Mouse (Mus musculus) embryonic facial prominence, embryonic 13.5 days (tissue): ENCODE data around the gene Ulk4. TPM values are rescaled to one million over a fixed set of nuclear protein-coding genes. Genes with fewer than 3 reads are reported as not detected.
"Not testable (repeated sequence)": the region's sequence is repeated elsewhere in the genome, so short reads cannot be mapped to it uniquely, and the experiment has no call there.

ENCODE experiments used
- ATAC-seq: fragments of 200-750 bp; cut with Nextera tagmentation; 2 replicates; pipeline ENCODE4 v1.8.0; 2017; ENCODE audit warnings: low read depth; ENCODE audit not compliant: insufficient number of reproducible peaks, insufficient read depth, low FRiP score, low TSS enrichment
- H3K27ac ChIP-seq: fragments of 300-500 bp; sonication (generic); 2 replicates; pipeline ENCODE4 v1.5.1; 2015; ENCODE audit warnings: moderate library complexity, mild to moderate bottlenecking, inconsistent platforms
- H3K27me3 ChIP-seq: fragments of 300-500 bp; sonication (generic); 2 replicates; pipeline ENCODE4 v1.6.1; 2015; ENCODE audit warnings: mild to moderate bottlenecking, inconsistent platforms
- H3K36me3 ChIP-seq: fragments of 300-500 bp; sonication (generic); 2 replicates; pipeline ENCODE4 v1.6.1; 2015; ENCODE audit warnings: mild to moderate bottlenecking, inconsistent platforms
- H3K4me1 ChIP-seq: fragments of 300-500 bp; sonication (generic); 2 replicates; pipeline ENCODE4 v1.6.1; 2015; ENCODE audit warnings: inconsistent platforms
- H3K4me2 ChIP-seq: fragments of 300-500 bp; sonication (generic); 2 replicates; pipeline ENCODE4 v1.6.1; 2015; ENCODE audit warnings: moderate library complexity, mild to moderate bottlenecking, inconsistent platforms
- H3K4me3 ChIP-seq: fragments of 300-500 bp; sonication (generic); 2 replicates; pipeline ENCODE4 v1.5.1; 2015; ENCODE audit warnings: mild to moderate bottlenecking, inconsistent platforms
- H3K9ac ChIP-seq: fragments of 300-500 bp; sonication (generic); 2 replicates; pipeline ENCODE4 v1.6.1; 2015; ENCODE audit warnings: mild to moderate bottlenecking, inconsistent platforms
- H3K9me3 ChIP-seq: fragments of 300-500 bp; sonication (generic); 2 replicates; pipeline ENCODE4 v1.6.1; 2016; ENCODE audit warnings: inconsistent platforms
- WGBS: fragments of 180-500 bp; shearing (Covaris S2); methylation state at CpG from one replicate; pipeline ENCODE4 v1.1.7; 2015; ENCODE audit warnings: mixed read lengths; 5-methylcytosine and 5-hydroxymethylcytosine counted together
- polyA plus RNA-seq: library from polyadenylated mRNA; unstranded; fragments of >200 nt; fragmentation: Nextera tagmentation; extraction: Ambion mirVana; gene quantifications from 2 replicates; pipeline ENCODE4 v1.2.1, GENCODE M21; 2015

The Ulk4 gene
- polyA plus RNA-seq, 1 experiment from 2014 or later: 213 TPM

GRCm38 (mm10) chr9:120929081-120929480 lies 347.9 kb downstream of the Ulk4 start, which contains the start of gene Ctnnb1:
TSS of gene Ctnnb1 (plus strand) at chr9:120929216.
- no peak within 1 kb of the TSS for H3K4me2 ChIP-seq
- H3K4me3 ChIP-seq: no peak within 1 kb of the TSS
- WGBS: 73% methylated on average over 11 of the region's 11 CpGs
- no peaks in the 10 kb centered on the region for H3K9me3 ChIP-seq
- H3K36me3 ChIP-seq: no peaks in the 10 kb centered on the region
- ATAC-seq: no peak
- H3K27me3 ChIP-seq: no peaks in the 10 kb centered on the region
- no peak within 1 kb of the TSS for H3K27ac ChIP-seq
- peaks cover 7% of the 10 kb centered on the region; the same call in 1 of the 2 replicates for H3K4me1 ChIP-seq
- H3K9ac ChIP-seq: no peak within 1 kb of the TSS

- Histone ChIP-seq H3K9me3 (no peaks in the 10 kb centered on the region), H3K27me3 (no peaks in the 10 kb centered on the region), H3K4me1 (no peaks in the 10 kb centered on the region), H3K9ac (no peak overlapping the region), H3K36me3 (no peaks in the 10 kb centered on the region), H3K4me2 (no peak overlapping the region), H3K4me3 (no peak overlapping the region), H3K27ac (no peak overlapping the region)
- WGBS: 25% methylated on average over 9 of the region's 9 CpGs
- ATAC-seq: no peak
Measured at GRCm38 (mm10) chr9:120926939-120927606, 349.9 kb downstream of the Ulk4 start.

- WGBS: 66% methylated on average over 1 of the region's 1 CpGs
- Histone ChIP-seq H3K4me2 (no peak overlapping the region), H3K4me3 (no peak overlapping the region), H3K27ac (no peak overlapping the region), H3K27me3 (no peaks in the 10 kb centered on the region), H3K9me3 (no peaks in the 10 kb centered on the region), H3K36me3 (no peaks in the 10 kb centered on the region), H3K4me1 (no peaks in the 10 kb centered on the region), H3K9ac (no peak overlapping the region)
- ATAC-seq: no peak
Measured at GRCm38 (mm10) chr9:120926126-120926525, 350.9 kb downstream of the Ulk4 start.

- ATAC-seq: peak; percentile 67
- Histone ChIP-seq H3K4me3 (no peak overlapping the region), H3K9ac (no peak overlapping the region), H3K27ac (peak overlapping the region; percentile 19; the same call in 1 of the 2 replicates), H3K36me3 (no peaks in the 10 kb centered on the region), H3K27me3 (no peaks in the 10 kb centered on the region), H3K9me3 (no peaks in the 10 kb centered on the region), H3K4me1 (peaks cover 14% of the 10 kb centered on the region), H3K4me2 (no peak overlapping the region)
- 76% methylated on average over 5 of the region's 5 CpGs for WGBS
Measured at GRCm38 (mm10) chr9:120919130-120919529, 357.9 kb downstream of the Ulk4 start.

- Histone ChIP-seq H3K4me3 (no peak overlapping the region), H3K9ac (no peak overlapping the region)
Measured at GRCm38 (mm10) chr9:120918642-120919041, 358.4 kb downstream of the Ulk4 start.

GRCm38 (mm10) chr9:120918211-120918610 lies 358.8 kb downstream of the Ulk4 start:
- ATAC-seq: no peak
- Histone ChIP-seq H3K36me3 (no peaks in the 10 kb centered on the region), H3K4me2 (no peak overlapping the region), H3K9me3 (no peaks in the 10 kb centered on the region), H3K27ac (peak overlapping the region; percentile 19; the same call in 1 of the 2 replicates), H3K4me1 (peaks cover 14% of the 10 kb centered on the region), H3K4me3 (no peak overlapping the region), H3K9ac (no peak overlapping the region), H3K27me3 (no peaks in the 10 kb centered on the region)
- 76% methylated on average over 5 of the region's 5 CpGs for WGBS

More at GRCm38 (mm10) chr9:120918642-120919041, 358.4 kb downstream of the Ulk4 start:
- no peaks in the 10 kb centered on the region for H3K9me3 ChIP-seq
- no peaks in the 10 kb centered on the region for H3K36me3 ChIP-seq
- H3K27me3 ChIP-seq: no peaks in the 10 kb centered on the region
- H3K4me1 ChIP-seq: peaks cover 14% of the 10 kb centered on the region
- peak overlapping the region; percentile 19; the same call in 1 of the 2 replicates for H3K27ac ChIP-seq
- WGBS: 38% methylated on average over 6 of the region's 6 CpGs
- ATAC-seq: 0 out of 2 replicates have a peak, but pooled peaks have one; percentile 43
- no peak overlapping the region for H3K4me2 ChIP-seq

- ATAC-seq, H3K27me3 ChIP-seq: not testable (repeated sequence)
- 89% methylated on average over 2 of the region's 2 CpGs for WGBS
Measured at GRCm38 (mm10) chr9:120917619-120918018, 359.4 kb downstream of the Ulk4 start.

GRCm38 (mm10) chr9:120914877-120915459 lies 362.0 kb downstream of the Ulk4 start:
- H3K4me1 ChIP-seq: peaks cover 14% of the 10 kb centered on the region
- WGBS: 87% methylated on average over 14 of the region's 14 CpGs
- H3K9me3 ChIP-seq: no peaks in the 10 kb centered on the region
- H3K27me3 ChIP-seq: no peaks in the 10 kb centered on the region
- H3K9ac ChIP-seq: no peak overlapping the region
- H3K4me2 ChIP-seq: no peak overlapping the region
- no peak for ATAC-seq
- no peak overlapping the region for H3K4me3 ChIP-seq
- H3K27ac ChIP-seq: 0 out of 2 replicates have a peak overlapping the region, but pooled peaks have one; percentile 18
- H3K36me3 ChIP-seq: no peaks in the 10 kb centered on the region

More at GRCm38 (mm10) chr9:120917619-120918018, 359.4 kb downstream of the Ulk4 start:
- H3K4me3 ChIP-seq, H3K9ac ChIP-seq, H3K9me3 ChIP-seq, H3K4me2 ChIP-seq, H3K27ac ChIP-seq, H3K36me3 ChIP-seq: not testable (repeated sequence)
- H3K4me1 ChIP-seq: peaks cover 14% of the 10 kb centered on the region

GRCm38 (mm10) chr9:120914429-120914828 lies 362.6 kb downstream of the Ulk4 start:
- Histone ChIP-seq H3K9ac (no peak overlapping the region), H3K4me2 (no peak overlapping the region), H3K27ac (0 out of 2 replicates have a peak overlapping the region, but pooled peaks have one; percentile 18), H3K9me3 (no peaks in the 10 kb centered on the region), H3K36me3 (no peaks in the 10 kb centered on the region), H3K4me1 (peaks cover 14% of the 10 kb centered on the region), H3K27me3 (no peaks in the 10 kb centered on the region), H3K4me3 (no peak overlapping the region)
- no peak for ATAC-seq
- WGBS: 84% methylated on average over 4 of the region's 4 CpGs

- WGBS: 77% methylated on average over 13 of the region's 13 CpGs
- no peak overlapping the region for H3K9ac ChIP-seq
- no peak overlapping the region for H3K27ac ChIP-seq
- no peak overlapping the region for H3K4me3 ChIP-seq
- 0 out of 2 replicates have a peak, but pooled peaks cover 2% of the 10 kb centered on the region for H3K4me1 ChIP-seq
- no peak overlapping the region for H3K4me2 ChIP-seq
- H3K27me3 ChIP-seq: no peaks in the 10 kb centered on the region
- no peak for ATAC-seq
- H3K36me3 ChIP-seq: no peaks in the 10 kb centered on the region
- H3K9me3 ChIP-seq: no peaks in the 10 kb centered on the region
Measured at GRCm38 (mm10) chr9:120913152-120913551, 363.8 kb downstream of the Ulk4 start.

- no peak for ATAC-seq
- H3K9ac ChIP-seq: no peak overlapping the region
- WGBS: 83% methylated on average over 6 of the region's 6 CpGs
- no peak overlapping the region for H3K4me3 ChIP-seq
- H3K27ac ChIP-seq: no peak overlapping the region
- no peak overlapping the region for H3K4me2 ChIP-seq
- H3K27me3 ChIP-seq: no peaks in the 10 kb centered on the region
- H3K36me3 ChIP-seq: no peaks in the 10 kb centered on the region
- no peaks in the 10 kb centered on the region for H3K9me3 ChIP-seq
- H3K4me1 ChIP-seq: peaks cover 5% of the 10 kb centered on the region; the same call in 1 of the 2 replicates
Measured at GRCm38 (mm10) chr9:120908461-120908860, 368.5 kb downstream of the Ulk4 start.
